Mouse (Mus musculus) c-Kit-positive CD71-positive TER-119-negative erythroid progenitor cells, embryonic 14.5 days (primary cell): ENCODE measurements around the gene Ei24.

Experiments
- DNase-seq: peaks from one replicate; pipeline ENCODE4 v3.0.0-alpha.2; 2013; ENCODE audit warnings: low read depth

Gene Ei24

DNA sequence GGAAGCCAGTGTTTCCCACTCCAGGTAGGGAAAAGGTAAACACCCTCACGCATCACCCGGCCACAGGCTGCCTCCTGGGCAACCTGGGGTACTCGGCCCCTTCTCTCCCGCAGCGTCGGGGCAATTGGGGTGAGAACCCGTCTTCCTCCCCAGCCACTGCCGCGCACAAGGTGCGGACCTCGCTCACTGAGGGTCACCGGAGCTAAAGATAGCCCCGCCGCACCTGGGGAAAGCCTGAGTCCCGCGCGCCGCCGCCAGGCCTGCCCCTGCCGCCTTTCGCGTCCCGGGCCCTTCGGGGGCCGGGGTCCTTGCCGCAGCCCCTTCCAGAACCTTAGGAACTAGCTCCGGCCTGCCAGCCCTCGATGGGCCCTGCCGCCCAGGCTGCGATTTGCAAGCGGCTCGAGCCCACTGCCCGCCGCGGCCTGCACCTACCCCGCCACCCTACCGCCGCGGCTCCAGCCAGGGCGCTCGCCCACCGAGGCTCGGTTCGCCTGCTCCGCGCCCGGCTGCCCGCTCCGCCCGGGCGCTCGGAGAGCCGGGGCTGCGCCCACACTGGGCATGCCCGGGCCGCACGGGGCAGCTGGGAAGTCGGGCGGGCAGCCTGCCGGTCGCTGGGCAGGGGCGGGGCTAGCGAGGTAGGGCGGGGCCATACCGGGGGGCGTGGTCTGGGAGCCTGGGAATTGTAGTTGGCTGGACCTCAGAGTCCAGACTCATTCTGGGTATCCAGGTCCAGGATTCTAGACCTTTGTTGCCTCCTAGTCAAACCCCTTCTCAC, at the start of gene Ei24:
Gene Ei24, minus strand, starts transcription at position 613 of the 775 bp plus-strand sequence.
- DNase-seq: peak; percentile 44

DNA sequence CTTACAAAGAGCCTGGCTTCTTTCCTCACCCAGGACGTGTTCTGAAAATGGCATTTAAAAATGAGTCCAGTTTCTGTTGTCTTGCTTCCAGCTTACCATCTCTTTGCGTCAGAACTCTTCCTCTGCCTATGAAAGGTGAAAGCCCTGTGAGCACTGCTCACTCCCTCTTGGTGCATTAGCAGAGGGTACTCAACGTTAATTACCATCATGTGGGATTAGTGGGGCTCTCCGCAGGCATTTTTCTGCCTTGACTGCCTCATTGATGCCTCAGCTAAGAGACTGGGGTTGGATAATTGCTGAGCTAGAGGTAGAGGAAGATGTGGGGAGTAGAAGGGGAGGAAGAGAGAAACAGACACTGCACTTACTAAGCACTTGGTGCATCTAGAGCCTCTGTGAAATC, 49.2 kb upstream of the Ei24 start:
- DNase-seq: no peak

DNA sequence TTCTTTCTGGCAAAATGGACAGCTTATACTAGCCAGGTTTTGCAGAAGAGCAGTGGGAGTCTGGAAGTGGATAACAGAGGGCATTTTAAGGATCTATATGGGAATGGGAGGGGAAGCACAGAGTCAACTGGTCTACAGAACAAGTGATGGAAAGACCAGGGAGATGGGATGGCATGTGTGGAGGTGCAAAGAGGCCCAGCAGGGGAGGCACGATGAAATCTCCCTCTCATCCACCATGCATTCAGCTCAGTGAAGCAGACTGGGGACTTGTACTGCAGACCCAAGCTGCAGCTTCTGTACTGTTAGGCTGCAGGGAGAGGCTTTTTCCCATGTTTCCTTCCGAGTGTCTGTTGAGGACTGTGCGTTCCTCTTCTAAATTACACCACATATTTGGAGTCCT, 36.7 kb upstream of the Ei24 start:
- DNase-seq: no peak

DNA sequence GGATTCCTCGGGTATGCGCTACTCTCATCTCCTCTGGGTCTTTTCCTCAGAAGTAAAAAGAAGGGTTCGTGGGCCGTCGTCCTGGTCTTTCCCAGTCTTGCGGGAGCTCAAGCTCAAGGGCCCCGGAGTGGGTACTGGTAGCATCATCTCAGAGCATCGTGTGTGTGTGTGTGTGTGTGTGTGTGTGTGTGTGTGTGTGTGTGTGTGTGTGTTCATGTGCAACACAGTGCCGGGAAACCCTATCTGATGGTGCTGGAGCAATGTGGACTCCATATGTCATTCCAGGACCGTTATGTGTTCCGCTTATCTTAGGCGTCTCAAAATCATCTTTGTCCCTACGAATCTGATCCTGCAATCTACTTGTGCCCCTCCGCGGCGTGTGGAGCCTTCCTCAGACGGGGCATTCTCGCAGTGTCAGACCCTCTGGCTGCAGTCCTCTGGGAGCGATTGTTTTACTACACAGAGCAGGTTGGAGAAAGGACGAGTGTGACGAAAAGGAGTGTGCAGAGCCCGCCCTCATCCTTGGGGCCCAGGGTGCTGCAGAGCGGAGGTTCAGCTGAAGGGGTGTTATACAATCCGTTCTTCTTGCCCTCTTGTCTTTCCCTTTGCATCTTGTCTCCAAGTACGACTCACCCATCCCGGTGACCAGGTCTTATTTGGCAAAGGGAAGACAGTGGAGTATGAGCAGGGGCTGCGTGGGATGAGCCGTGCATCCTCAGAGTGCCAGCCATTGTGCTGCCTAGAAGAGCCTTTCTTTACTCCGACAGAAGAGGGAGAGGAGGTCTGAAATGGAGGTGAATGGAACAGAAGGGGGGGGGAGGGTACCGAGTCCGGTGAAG, 36.1 kb upstream of the Ei24 start:
- DNase-seq: no peak

DNA sequence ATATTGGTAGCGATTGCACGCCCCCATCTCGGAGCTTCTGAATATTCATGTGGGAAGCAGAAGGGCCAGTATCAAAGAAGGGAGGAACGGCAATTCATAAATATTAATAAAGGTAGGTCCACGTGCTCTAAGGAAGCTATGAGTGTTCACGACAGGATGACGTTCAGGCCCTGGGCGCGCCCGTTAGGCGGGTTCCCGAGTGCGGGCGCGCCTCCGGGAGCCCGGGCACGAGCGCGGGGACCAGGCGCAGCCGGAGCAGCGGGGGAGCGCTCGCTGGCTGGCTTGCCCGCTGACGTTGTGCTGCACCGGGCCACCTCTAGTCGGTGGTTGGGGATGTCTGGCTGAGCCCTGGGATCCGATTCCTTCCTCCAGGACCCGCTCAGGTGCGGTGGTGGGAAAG, 35.3 kb upstream of the Ei24 start:
- no peak for DNase-seq

DNA sequence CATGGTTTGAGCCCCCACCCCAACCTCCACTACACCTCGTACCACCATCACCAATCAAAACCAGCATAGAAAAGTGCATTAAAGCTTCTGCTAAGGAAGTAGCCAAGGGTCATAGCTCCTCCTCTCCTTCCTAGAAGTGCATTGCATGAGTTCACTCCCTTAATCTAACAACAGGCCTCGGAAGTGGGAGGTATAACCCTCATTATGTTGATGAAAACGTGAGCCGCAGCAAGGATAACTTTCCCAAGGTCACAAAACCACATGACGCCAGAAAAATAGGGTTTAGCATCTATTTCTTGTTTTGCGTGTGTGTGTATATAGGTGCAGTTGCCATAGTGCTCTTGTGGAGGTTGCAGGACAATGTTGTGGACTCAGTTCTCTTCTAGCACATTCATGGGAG, 34.2 kb upstream of the Ei24 start:
- DNase-seq: no peak

DNA sequence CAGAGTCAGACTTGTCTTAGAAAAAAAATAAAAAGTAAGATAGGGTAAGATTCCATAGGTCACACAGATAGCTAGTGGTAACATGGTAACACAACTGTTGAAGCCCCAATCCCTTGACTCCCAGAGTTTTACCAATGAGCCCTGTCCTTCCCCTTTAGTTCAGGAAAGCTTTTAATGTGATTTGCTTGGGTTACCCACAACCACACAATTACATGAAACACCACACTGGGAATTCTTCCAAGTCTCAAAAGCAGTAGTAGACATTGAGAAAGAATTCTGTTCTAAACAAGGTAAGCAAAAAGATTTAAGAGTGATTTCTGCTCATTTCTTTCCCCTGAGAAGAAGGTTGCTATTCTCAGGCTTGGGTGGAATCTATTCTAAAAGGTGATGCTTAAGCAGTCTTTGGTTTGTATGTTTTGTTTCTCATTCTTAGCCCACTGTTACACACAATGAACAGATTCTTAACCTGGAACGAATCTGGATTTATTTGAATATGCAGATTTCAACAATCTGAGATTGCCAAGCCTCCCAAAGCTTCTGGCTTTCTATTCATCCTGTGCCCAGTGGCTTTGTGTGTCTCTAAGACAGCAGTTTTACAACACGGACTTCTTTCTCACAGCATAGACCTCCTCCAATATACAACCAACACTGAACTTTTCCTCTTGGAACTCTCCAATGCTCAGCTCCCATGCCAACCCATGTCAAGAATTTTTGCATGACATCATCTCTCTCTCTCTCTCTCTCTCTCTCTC, 29.6 kb upstream of the Ei24 start:
- DNase-seq: no peak

DNA sequence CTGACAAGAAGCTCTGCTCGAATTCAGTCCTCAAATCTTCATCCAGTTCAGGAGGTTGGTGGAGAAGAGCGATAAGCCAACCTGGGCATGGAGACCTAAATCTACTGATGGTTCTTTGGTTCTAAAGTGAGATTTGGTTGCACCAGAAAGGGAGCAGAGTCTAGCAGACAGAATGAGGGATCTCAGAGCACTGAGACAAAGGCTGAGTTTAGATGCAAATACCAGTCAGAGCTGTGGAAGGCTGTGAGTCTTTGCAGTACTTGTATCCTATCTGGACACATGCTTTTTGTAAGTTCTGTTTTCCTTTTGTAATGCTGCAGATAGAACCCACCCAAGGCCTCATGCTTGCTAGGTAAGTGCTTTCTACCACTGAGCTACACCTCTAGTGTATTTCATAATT, 24.8 kb upstream of the Ei24 start:
- DNase-seq: no peak

DNA sequence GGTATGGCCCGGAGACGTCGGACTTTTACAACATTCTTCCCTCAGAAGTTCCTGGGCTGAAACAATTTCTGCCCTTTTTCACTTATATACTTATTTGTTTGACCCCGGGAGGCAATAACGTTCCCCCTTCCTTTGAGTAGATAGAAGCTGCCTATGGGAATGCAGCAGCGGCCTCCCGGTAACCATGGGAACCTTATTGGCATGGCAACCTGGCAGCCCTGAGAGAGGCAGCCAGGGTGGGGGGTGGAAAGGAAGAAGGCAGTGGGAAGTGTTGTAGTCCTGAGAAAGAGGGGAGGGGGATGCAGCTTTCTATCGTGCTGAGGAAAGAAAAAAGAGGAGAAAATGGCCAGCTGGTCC, 24.4 kb upstream of the Ei24 start, which contains the start of gene Fez1:
Gene Fez1, plus strand, starts transcription at position 221 of the 357 bp plus-strand sequence.
- DNase-seq: no peak

DNA sequence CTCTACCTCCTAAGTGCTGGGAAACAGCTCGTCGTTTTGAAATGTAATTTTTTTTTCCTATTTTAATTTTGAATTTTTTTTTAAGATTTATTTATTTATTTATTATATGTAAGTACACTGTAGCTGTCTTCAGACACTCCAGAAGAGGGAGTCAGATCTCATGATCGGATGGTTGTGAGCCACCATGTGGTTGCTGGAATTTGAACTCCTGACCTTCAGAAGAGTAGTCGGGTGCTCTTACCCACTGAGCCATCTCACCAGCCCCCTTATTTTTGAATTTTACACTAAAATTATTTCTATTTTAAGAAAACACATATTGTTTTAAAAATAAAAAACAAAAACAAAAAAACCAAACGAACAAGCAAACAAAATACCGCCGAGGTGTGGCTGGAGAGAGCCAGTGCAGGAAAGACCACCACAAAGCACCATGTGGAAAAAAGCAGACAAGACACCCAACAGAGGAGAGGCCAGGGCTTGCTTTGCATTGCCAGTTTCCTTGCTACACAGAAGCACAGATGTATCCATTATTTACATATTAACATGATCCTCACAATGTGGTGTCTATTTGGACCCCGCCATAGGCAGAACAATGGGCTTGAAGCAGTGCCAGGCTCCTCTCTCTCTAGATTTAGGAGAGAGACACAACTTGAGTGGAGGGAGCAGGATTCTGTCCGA, 23.9 kb upstream of the Ei24 start:
- DNase-seq: no peak

DNA sequence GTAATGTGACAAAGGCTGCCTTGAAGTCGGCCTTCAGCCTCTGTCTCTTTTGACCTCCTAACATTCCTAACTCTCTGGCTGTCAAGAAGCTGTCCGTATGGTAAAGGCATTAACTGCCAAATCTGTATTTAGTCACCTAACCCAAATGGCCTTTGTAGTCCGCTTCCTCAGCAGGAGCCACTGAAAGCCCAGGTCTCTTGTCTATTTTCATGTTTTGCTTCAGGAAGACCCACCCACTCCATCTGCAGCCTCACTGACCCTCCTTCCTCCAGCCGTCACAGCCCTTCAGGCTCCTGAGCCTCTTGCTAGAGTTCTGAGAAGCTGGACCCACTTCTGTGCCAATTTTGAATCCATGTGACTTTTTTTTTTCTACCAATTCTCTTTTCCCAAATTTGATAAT, 21.7 kb upstream of the Ei24 start:
- no peak for DNase-seq

DNA sequence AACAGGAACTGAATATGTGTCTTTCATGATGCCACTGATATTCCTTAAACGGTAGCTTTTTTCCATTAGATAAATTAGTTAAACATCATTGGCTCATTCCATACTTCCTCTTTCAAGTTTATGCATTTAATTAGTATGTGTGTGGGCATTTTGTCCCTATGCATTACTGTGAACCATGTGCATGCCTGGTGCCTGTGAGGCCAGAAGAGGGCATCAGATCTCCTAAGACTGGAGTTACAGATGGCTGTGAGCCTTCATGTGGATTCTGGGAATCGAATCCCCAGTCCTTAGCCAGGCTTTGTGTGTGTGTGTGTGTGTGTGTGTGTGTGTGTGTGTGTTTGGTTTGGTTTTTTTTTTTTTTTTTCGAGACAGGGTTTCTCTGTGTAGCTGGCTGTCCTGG, 17.3 kb upstream of the Ei24 start:
- no peak for DNase-seq

DNA sequence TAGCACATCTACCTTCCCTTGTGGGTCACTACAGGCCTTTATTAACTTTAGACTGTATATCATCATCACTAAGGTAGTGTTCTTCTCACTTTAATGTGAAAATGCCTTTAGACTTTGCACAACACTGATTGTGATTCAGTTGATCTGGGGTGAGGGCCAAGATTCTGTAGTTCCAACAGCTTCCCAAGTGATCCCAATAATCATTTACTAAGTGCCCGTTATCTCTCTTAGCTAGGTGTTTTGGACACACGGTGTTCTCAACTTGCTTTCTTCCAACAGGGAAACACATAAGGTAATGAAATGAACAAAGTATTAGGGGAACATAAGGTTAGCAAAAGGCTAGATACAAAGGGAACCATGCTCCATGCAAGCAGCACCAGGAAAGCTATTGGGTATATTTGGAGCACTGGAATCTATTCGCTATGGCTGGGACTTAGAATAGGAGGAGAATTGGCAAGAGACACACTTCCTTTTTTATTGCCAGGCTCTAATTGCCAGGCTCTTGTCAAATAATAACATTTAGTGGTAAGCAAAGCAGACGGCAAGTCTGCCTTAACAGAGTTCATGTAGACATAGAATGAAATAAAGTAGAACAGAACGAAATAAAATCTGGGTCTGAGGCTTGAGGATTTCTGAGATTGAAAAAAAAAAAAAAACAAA, 11.1 kb upstream of the Ei24 start:
- DNase-seq: no peak

DNA sequence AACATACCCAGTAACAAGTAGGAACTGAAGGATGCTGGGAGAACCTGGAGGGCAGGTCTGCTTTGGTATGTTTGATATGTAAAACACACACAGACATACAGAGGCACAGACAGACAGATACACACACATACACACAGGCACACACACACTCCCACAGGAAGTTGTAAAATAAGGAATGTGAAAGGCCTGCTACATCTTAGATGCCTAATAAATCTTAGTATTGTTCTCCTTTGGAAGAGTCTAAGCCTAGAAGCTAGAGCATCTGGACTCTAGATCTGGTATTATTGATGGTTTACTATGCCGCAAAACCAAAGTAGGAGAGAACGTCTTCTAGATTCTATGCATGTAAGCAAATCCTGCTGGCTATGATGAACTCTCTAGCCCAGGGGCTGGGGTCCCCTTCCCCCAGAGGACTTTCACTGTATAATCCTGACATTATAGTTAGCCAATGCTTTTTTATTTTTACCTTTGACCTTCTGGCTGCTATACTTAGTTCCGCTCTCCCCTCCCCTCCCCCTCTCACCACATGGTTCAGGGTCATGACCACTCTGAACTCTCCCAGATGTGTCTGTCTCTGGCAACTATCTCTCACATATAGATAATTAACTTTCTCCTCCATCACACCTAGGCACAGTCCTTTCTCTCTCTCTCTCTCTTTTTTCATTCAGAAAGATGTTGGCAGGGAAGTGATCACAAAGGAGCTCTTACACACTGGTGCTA, 8.2 kb upstream of the Ei24 start:
- DNase-seq: no peak

DNA sequence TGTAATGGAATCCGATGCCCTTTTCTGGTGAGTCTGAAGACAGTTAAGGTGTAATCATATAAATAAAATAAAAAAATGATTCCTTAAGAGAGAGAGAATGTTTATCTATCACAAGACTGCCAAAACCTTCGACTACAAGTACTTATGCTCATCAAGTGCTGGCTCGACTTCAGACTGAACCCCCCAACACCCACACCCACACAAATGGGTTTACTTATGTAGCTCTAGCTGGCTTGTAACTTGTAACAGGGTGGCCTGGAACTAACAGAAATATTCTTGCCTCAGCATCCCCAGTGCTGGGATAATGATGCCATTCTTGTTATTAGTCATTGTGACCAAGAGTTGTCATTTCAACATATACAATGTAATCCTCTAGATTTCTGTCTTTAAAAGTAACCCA, 6.7 kb upstream of the Ei24 start:
- DNase-seq: no peak

DNA sequence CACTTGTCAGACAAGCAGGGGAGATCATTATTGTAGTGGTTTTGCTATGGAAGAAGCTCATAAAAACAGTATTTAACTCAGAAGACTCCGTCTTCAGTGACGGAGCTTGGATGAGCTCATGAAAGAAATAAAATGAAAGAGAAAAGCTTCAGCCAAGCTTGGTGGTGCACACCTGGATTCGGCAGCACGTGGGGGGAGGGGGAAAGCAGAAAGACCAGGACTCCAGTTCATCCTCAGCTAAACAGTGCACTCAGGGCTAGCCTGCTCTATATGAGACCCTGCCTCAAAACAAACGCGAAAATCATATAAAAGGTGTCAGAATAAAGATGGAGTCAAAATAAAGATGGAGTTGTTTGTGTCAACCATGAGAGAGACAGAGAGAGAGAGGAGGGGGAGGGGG, 6.2 kb upstream of the Ei24 start:
- DNase-seq: no peak

DNA sequence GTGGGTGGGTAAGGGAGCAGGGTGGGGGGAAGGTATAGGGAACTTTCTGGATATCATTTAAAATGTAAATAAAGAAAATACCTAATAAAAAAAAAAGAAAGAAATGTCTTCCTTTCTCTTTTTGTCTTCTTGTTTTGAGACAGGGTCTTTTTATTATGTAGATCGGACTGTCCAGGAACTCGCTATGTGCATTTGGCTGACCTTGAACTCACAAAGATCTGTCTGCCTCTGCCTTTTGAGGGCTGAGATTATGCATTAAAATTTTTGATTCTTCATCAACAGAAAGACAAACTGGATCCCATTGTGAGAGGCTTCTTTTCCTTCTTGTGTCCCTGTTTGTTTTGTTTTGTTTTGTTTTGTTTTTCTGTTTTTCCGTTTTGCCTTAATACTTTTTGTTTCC, 5.8 kb upstream of the Ei24 start:
- DNase-seq: no peak

DNA sequence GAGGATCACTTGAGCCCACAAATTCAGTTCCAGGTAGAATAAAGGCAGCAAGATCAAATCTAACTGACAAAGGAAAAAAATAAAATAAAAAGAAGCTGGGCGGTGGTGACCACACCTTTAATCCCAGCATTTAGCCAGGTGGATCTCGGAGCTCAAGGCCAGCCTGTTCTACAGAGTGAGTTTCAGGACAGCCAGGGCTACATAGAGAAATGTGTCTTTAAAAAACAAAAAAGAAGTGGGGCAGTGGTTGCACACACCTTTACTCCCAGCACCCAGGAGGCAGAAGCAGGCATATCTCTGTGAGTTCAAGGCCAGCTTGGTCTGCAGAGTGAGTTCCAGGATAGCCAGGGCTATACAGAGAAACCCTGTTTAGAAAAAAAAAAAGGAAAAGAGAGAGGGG, 4.8 kb upstream of the Ei24 start:
- no peak for DNase-seq

DNA sequence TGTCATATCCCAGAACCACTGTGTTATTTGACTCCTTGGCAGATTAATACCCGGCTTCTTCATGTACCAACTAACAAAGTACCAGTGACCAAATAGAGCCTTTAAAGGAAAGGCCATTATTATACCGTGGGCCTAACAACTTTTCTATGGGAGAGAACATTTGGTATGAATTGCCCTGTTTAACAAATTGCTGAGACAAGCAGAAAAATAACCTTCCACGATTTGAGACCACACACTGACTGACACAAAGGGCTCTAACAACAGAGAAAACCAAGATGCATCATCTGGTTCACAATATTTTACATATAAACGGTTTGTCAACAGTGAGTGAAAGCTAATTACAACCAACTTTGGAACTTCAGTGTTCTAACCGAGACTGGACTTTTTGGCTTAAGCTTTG, 969 bp downstream of the Ei24 start:
- DNase-seq: peak; percentile 15

DNA sequence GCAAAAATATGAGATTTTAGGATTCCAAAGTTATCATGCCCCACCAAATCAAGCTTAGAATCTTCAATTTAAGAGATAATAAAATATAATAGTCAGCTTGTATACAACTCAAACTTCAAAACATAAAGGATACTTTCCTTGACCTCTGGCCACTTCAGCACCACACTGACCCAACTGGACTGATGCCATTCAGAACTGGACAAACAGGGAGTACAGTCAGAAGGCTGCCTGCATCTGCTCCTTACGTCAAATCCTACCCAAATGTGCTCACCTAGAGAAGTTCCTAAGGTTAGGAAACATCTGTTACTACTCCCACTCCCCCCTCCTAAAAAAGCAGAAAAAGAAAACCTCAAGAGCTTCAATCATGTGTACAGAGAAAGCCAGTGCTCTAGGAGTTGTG, 1.6 kb downstream of the Ei24 start:
- no peak for DNase-seq

DNA sequence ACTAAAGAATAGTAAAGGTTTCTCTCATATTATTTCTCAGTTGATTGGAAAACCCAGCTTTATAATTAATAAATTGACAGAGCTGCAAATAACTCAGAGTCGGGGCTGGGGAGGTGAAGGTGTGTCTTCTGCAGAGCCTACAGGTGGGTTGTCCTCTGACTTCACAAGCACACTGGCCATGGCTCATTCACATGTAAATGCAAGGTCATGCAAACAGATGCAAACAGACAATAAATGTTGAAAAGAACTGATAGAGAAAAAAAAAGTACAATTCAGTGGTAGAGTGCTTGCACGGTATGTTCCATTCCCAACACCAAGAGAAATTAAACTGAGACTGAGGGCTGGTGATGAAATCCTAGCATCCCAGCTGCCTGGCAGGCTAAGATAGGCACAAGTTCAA, 2.7 kb downstream of the Ei24 start:
- no peak for DNase-seq
